Mouse (Mus musculus) ES-E14 (cell line): ENCODE measurements around the gene Lancl3.

Source experiments
- CHD2 ChIP-seq: IDR thresholded peaks from 2 replicates; pipeline ENCODE4 v1.6.1; 2014; ENCODE audit warnings: mild to moderate bottlenecking, low read depth, low read length, inconsistent platforms
- MAFK ChIP-seq: IDR thresholded peaks from 2 replicates; pipeline ENCODE4 v1.6.1; 2014; ENCODE audit warnings: mild to moderate bottlenecking, low read depth, low read length, inconsistent platforms; ENCODE audit not compliant: insufficient read depth
- ZC3H11A ChIP-seq: IDR thresholded peaks from 2 replicates; pipeline ENCODE4 v1.6.1; 2012; ENCODE audit warnings: low read depth, mild to moderate bottlenecking, inconsistent platforms, low read length, borderline replicate concordance
- ZNF384 ChIP-seq: IDR thresholded peaks from 2 replicates; pipeline ENCODE4 v1.6.1; 2012; ENCODE audit warnings: low read depth, low read length, inconsistent platforms

- no peak for TF ChIP-seq ZNF384
- no peak for TF ChIP-seq ZC3H11A
- TF ChIP-seq MAFK: no peak
- TF ChIP-seq CHD2: no peak
Measured at GRCm38 (mm10) chrX:9181570-9181969, 18.1 kb upstream of the Lancl3 start.
